Mouse (Mus musculus) cortical plate, adult 2 months (tissue): Measurements from ENCODE around the gene Tsen54.

Source experiments
- CTCF ChIP-seq: fragments of 200-500 bp; IDR thresholded peaks from 2 replicates; pipeline ENCODE4 v1.5.1; 2011; ENCODE audit warnings: mild to moderate bottlenecking, control low read depth, low read length; ENCODE audit not compliant: insufficient read depth; ENCODE audit errors: extremely low read depth
- POLR2A ChIP-seq: fragments of 200-500 bp; IDR thresholded peaks from 2 replicates; pipeline ENCODE4 v1.6.1; 2011; ENCODE audit warnings: mild to moderate bottlenecking, low read length, control low read depth; ENCODE audit not compliant: insufficient read depth; ENCODE audit errors: extremely low read depth

- TF ChIP-seq CTCF (no peak), POLR2A (peak; percentile 49; the same call in 1 of the 2 replicates)
Observed at GRCm38 (mm10) chr11:115814605-115815450, at the start of gene Tsen54.
